Mouse (Mus musculus): Measurements from ENCODE around the gene Rasgrp2. TPM values are rescaled to one million over a fixed set of nuclear protein-coding genes. Genes with fewer than 3 reads are reported as not detected.

Gene Rasgrp2
- polyA plus RNA-seq, 1 experiment from 2014 or later = 74.2 TPM

GRCm38 (mm10) chr19:6427653-6428434, 28.7 kb downstream of the Rasgrp2 start:
- peak; percentile 59; the same call in 1 of the 2 replicates for ATAC-seq (ENCODE audit: insufficient read depth, low FRiP score)
- no peaks in the 10 kb centered on the region for H3K36me3 ChIP-seq (ENCODE audit: control insufficient read depth, insufficient read depth, low read length)
- H3K4me1 ChIP-seq (ENCODE audit: control insufficient read depth, insufficient read depth, low read length) = peaks cover 9% of the 10 kb centered on the region
- WGBS = 2% methylated on average over 88 of the region's 94 CpGs
- peak overlapping the region; percentile 33 for H3K4me3 ChIP-seq (replicated peaks; ENCODE audit: low read length)
- no peaks in the 10 kb centered on the region for H3K9me3 ChIP-seq (replicated peaks; ENCODE audit: control insufficient read depth, low read length)
- H3K4me2 ChIP-seq (ENCODE audit: low read depth, low read length) = peak overlapping the region; percentile 43
- H3K9ac ChIP-seq (ENCODE audit: low read length) = no peak overlapping the region
- no peak overlapping the region for H3K27ac ChIP-seq (ENCODE audit: low read length)
- peaks cover 62% of the 10 kb centered on the region for H3K27me3 ChIP-seq (ENCODE audit: control insufficient read depth, insufficient read depth, low read length)

- Histone ChIP-seq H3K4me2 (ENCODE audit: low read depth, low read length) (peak overlapping the region; percentile 43), H3K4me1 (ENCODE audit: control insufficient read depth, insufficient read depth, low read length) (peaks cover 9% of the 10 kb centered on the region), H3K4me3 (replicated peaks; ENCODE audit: low read length) (peak overlapping the region; percentile 33), H3K9ac (ENCODE audit: low read length) (no peak overlapping the region), H3K27me3 (ENCODE audit: control insufficient read depth, insufficient read depth, low read length) (peaks cover 62% of the 10 kb centered on the region), H3K9me3 (replicated peaks; ENCODE audit: control insufficient read depth, low read length) (no peaks in the 10 kb centered on the region), H3K27ac (ENCODE audit: low read length) (no peak overlapping the region), H3K36me3 (ENCODE audit: control insufficient read depth, insufficient read depth, low read length) (no peaks in the 10 kb centered on the region)
- under 1% methylated on average over 60 of the region's 60 CpGs for WGBS
- ATAC-seq (ENCODE audit: insufficient read depth, low FRiP score) = no peak; the same call in 1 of the 2 replicates
These were observed 29.5 kb downstream of the Rasgrp2 start for GRCm38 (mm10) chr19:6428501-6429200.

- peaks cover 4% of the 10 kb centered on the region for H3K4me1 ChIP-seq (ENCODE audit: control insufficient read depth, insufficient read depth, low read length)
- ATAC-seq (ENCODE audit: insufficient read depth, low FRiP score) = no peak
- H3K27me3 ChIP-seq (ENCODE audit: control insufficient read depth, insufficient read depth, low read length) = 0 out of 2 replicates have a peak, but pooled peaks cover 6% of the 10 kb centered on the region
- WGBS = 71% methylated on average over 10 of the region's 10 CpGs
- no peak overlapping the region for H3K4me2 ChIP-seq (ENCODE audit: low read depth, low read length)
- no peak overlapping the region for H3K27ac ChIP-seq (ENCODE audit: low read length)
- H3K4me3 ChIP-seq (replicated peaks; ENCODE audit: low read length) = no peak overlapping the region
- H3K9ac ChIP-seq (ENCODE audit: low read length) = no peak overlapping the region
- no peaks in the 10 kb centered on the region for H3K9me3 ChIP-seq (replicated peaks; ENCODE audit: control insufficient read depth, low read length)
- H3K36me3 ChIP-seq (ENCODE audit: control insufficient read depth, insufficient read depth, low read length) = no peaks in the 10 kb centered on the region
These were observed 43.9 kb downstream of the Rasgrp2 start for GRCm38 (mm10) chr19:6443016-6443415.

DNA sequence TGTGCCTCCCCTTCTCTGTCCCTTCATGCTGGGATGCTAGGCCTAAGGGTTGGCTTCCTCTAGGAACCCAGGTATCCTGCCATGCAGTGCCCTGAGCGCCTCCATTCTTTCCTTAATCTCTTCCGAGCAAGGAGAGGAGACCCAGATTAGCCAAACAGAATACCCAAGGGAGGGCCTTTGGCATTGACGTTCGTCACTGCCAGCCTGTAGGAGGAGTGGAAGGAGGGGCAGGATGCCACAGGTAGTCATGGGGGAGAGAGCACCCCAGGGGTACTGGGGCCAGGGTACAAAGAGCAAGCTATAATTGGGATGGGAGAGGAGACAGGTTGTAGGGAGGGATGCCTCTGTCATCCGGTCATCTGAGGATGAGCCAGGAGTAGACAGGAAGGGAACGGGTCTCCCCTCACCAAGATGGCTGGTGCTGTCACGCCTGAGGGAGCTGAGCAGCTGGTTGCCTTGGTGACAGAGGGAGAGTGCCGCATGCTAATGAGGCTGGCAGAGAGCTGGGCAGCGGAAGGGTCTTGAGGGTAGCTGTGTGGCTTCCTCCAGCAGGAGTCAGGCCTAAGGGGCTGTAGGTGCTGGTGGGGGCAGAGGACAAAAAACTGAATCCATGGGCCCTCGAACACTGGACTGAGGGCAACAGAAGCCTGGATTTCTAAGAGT, 46.8 kb downstream of the Rasgrp2 start:
- Histone ChIP-seq H3K27ac (ENCODE audit: low read length) (no peak overlapping the region), H3K9ac (ENCODE audit: low read length) (no peak overlapping the region), H3K4me3 (replicated peaks; ENCODE audit: low read length) (no peak overlapping the region), H3K4me2 (ENCODE audit: low read depth, low read length) (no peak overlapping the region), H3K27me3 (ENCODE audit: control insufficient read depth, insufficient read depth, low read length) (0 out of 2 replicates have a peak, but pooled peaks cover 6% of the 10 kb centered on the region), H3K36me3 (ENCODE audit: control insufficient read depth, insufficient read depth, low read length) (no peaks in the 10 kb centered on the region), H3K9me3 (replicated peaks; ENCODE audit: control insufficient read depth, low read length) (no peaks in the 10 kb centered on the region), H3K4me1 (ENCODE audit: control insufficient read depth, insufficient read depth, low read length) (peaks cover 6% of the 10 kb centered on the region)
- ATAC-seq (ENCODE audit: insufficient read depth, low FRiP score) = no peak
- WGBS = 49% methylated on average over 10 of the region's 10 CpGs

- Histone ChIP-seq H3K36me3 (ENCODE audit: control insufficient read depth, insufficient read depth, low read length) (no peaks in the 10 kb centered on the region), H3K27me3 (ENCODE audit: control insufficient read depth, insufficient read depth, low read length) (0 out of 2 replicates have a peak, but pooled peaks cover 6% of the 10 kb centered on the region), H3K4me2 (ENCODE audit: low read depth, low read length) (no peak overlapping the region), H3K9ac (ENCODE audit: low read length) (no peak overlapping the region; the same call in 1 of the 2 replicates), H3K9me3 (replicated peaks; ENCODE audit: control insufficient read depth, low read length) (no peaks in the 10 kb centered on the region), H3K27ac (ENCODE audit: low read length) (no peak overlapping the region), H3K4me3 (replicated peaks; ENCODE audit: low read length) (no peak overlapping the region), H3K4me1 (ENCODE audit: control insufficient read depth, insufficient read depth, low read length) (peaks cover 10% of the 10 kb centered on the region)
- ATAC-seq (ENCODE audit: insufficient read depth, low FRiP score) = no peak
- WGBS = 58% methylated on average over 7 of the region's 7 CpGs
These were observed 47.7 kb downstream of the Rasgrp2 start for GRCm38 (mm10) chr19:6446736-6447437.

- Histone ChIP-seq H3K27ac (ENCODE audit: low read length) (no peak overlapping the region), H3K4me3 (replicated peaks; ENCODE audit: low read length) (no peak overlapping the region), H3K9me3 (replicated peaks; ENCODE audit: control insufficient read depth, low read length) (no peaks in the 10 kb centered on the region), H3K4me2 (ENCODE audit: low read depth, low read length) (no peak overlapping the region), H3K27me3 (ENCODE audit: control insufficient read depth, insufficient read depth, low read length) (0 out of 2 replicates have a peak, but pooled peaks cover 6% of the 10 kb centered on the region), H3K4me1 (ENCODE audit: control insufficient read depth, insufficient read depth, low read length) (peaks cover 13% of the 10 kb centered on the region), H3K36me3 (ENCODE audit: control insufficient read depth, insufficient read depth, low read length) (no peaks in the 10 kb centered on the region), H3K9ac (ENCODE audit: low read length) (no peak overlapping the region)
- ATAC-seq (ENCODE audit: insufficient read depth, low FRiP score) = no peak
- WGBS = 43% methylated on average over 5 of the region's 5 CpGs
These were observed 49.6 kb downstream of the Rasgrp2 start for GRCm38 (mm10) chr19:6448752-6449151.

DNA sequence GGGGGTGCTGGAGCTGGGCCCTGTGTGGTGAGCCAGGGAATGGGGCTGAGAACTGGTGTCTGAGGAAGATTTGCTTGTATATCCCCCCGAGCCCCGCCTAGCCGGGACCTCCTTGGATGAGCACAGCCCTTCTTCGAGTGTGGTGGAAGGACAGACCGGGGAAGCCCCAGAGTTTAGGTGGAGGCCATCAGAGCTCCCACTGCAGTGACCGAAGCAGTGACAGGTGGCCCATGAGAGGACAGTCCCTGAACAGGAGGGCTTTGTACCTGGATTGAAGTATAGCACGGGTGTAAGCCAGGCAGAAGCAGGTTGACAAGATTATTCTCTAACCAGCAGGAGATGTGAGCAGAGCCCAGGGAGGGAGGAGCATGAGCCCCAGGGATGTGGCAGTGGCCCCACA, 50.7 kb downstream of the Rasgrp2 start:
- ATAC-seq (ENCODE audit: insufficient read depth, low FRiP score) = no peak
- Histone ChIP-seq H3K27ac (ENCODE audit: low read length) (no peak overlapping the region), H3K4me1 (ENCODE audit: control insufficient read depth, insufficient read depth, low read length) (peaks cover 13% of the 10 kb centered on the region), H3K9ac (ENCODE audit: low read length) (no peak overlapping the region), H3K4me2 (ENCODE audit: low read depth, low read length) (no peak overlapping the region), H3K4me3 (replicated peaks; ENCODE audit: low read length) (no peak overlapping the region), H3K36me3 (ENCODE audit: control insufficient read depth, insufficient read depth, low read length) (no peaks in the 10 kb centered on the region), H3K9me3 (replicated peaks; ENCODE audit: control insufficient read depth, low read length) (no peaks in the 10 kb centered on the region), H3K27me3 (ENCODE audit: control insufficient read depth, insufficient read depth, low read length) (0 out of 2 replicates have a peak, but pooled peaks cover 6% of the 10 kb centered on the region)
- 66% methylated on average over 7 of the region's 7 CpGs for WGBS

GRCm38 (mm10) chr19:6452030-6452494, 52.9 kb downstream of the Rasgrp2 start:
- H3K27me3 ChIP-seq (ENCODE audit: control insufficient read depth, insufficient read depth, low read length) = 0 out of 2 replicates have a peak, but pooled peaks cover under 1% of the 10 kb centered on the region
- 23% methylated on average over 6 of the region's 6 CpGs for WGBS
- H3K9ac ChIP-seq (ENCODE audit: low read length) = peak overlapping the region; percentile 43; the same call in 1 of the 2 replicates
- no peak overlapping the region for H3K4me3 ChIP-seq (replicated peaks; ENCODE audit: low read length)
- peak overlapping the region; percentile 64 for H3K27ac ChIP-seq (ENCODE audit: low read length)
- peaks cover 9% of the 10 kb centered on the region for H3K4me1 ChIP-seq (ENCODE audit: control insufficient read depth, insufficient read depth, low read length)
- no peaks in the 10 kb centered on the region for H3K9me3 ChIP-seq (replicated peaks; ENCODE audit: control insufficient read depth, low read length)
- peak; percentile 82 for ATAC-seq (ENCODE audit: insufficient read depth, low FRiP score)
- H3K36me3 ChIP-seq (ENCODE audit: control insufficient read depth, insufficient read depth, low read length) = no peaks in the 10 kb centered on the region
- 0 out of 2 replicates have a peak overlapping the region, but pooled peaks have one; percentile 3 for H3K4me2 ChIP-seq (ENCODE audit: low read depth, low read length)

Measured in stomach, embryonic 16.5 days (tissue).